Mouse (Mus musculus) heart, postnatal 0 days (tissue): ENCODE measurements around the gene F930015N05Rik.

Experiments used
- CTCF ChIP-seq: IDR thresholded peaks from 2 replicates; pipeline ENCODE4 v1.5.1; 2016; ENCODE audit warnings: antibody characterized with exemption, control low read depth, low read depth
- EP300 ChIP-seq: IDR thresholded peaks from 2 replicates; pipeline ENCODE4 v1.6.1; 2016; ENCODE audit warnings: antibody characterized with exemption, low read depth

- TF ChIP-seq EP300, result no peak
- no peak for TF ChIP-seq CTCF
These were observed at the start of gene F930015N05Rik for GRCm38 (mm10) chr11:64436412-64436727.
